Mouse (Mus musculus): ENCODE measurements around the gene Atoh8. TPM values are rescaled to one million over a fixed set of nuclear protein-coding genes. Genes with fewer than 3 reads are reported as not detected.
A peak's percentile ranks its signal among the peaks of the same experiment; 100 is the strongest.

Atoh8 gene
- total and polyA plus RNA-seq, 3 experiments, result 11.0 to 13.5 (median 12.7) TPM

DNA sequence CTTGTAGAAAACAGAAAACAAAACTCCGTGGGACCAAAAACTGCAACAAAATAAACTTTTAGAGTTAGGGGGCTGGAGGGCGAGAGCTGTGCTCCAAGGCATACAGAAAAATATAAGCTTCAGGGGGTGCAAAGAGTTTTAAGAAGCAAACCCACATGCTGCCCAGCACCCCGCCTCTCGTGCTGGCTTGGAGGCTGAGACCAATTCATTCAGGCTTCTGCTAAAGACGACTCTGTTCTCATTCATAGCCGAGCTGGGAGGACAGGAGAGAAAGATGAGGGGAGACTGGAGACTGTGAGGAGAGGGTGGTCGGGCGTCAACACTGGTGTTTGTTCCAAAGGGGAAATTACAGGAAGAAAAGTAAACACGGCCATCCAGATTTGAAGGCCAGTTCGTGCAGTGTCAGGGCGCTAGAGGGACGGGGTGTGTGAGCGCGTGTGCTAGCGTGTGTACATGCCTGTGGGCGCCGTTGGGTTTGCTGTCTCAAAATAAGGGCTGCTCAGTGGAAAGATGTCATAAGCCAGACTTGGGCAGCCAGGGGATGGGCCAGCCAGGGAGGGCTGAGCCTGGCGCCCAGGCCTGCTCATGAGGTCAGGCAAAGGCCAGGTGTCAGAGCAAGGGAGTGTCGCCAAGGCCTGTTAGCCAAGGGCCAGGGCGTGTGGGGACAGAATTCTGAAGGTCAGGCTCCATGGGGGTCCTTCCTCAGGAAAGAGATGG lies 9.3 kb upstream of the Atoh8 start:
- Histone ChIP-seq H3K9ac (ENCODE audit: low read depth, low read length) (peak overlapping the region; percentile 11; the same call in 1 of the 2 replicates), H3K79me2 (replicated peaks; ENCODE audit: control insufficient read depth, insufficient read depth, low read length) (no peaks in the 10 kb centered on the region), H3K27me3 (ENCODE audit: control insufficient read depth, insufficient read depth, low read length) (no peaks in the 10 kb centered on the region), H3K27ac (peak overlapping the region; percentile 81), H3K36me3 (ENCODE audit: control insufficient read depth, insufficient read depth, low read length) (no peaks in the 10 kb centered on the region), H3K4me3 (no peak overlapping the region), H3K4me1 (ENCODE audit: control insufficient read depth, insufficient read depth, low read length) (peaks cover 17% of the 10 kb centered on the region)
- TF ChIP-seq POLR2A (IDR thresholded peaks at IDR 0.05; ENCODE audit: insufficient read depth, low read depth, low read length) (no peak), EP300 (IDR thresholded peaks at IDR 0.05; ENCODE audit: insufficient read depth, low read depth, low read length) (0 out of 2 replicates have a peak, but pooled peaks have one; percentile 10), CTCF (IDR thresholded peaks at IDR 0.05) (no peak)
- peak; percentile 56 to 59 for DNase-seq
- intact Hi-C loops (cut with DNase I), result no loop called here
- WGBS, result 34% methylated on average over 20 of the region's 20 CpGs

DNA sequence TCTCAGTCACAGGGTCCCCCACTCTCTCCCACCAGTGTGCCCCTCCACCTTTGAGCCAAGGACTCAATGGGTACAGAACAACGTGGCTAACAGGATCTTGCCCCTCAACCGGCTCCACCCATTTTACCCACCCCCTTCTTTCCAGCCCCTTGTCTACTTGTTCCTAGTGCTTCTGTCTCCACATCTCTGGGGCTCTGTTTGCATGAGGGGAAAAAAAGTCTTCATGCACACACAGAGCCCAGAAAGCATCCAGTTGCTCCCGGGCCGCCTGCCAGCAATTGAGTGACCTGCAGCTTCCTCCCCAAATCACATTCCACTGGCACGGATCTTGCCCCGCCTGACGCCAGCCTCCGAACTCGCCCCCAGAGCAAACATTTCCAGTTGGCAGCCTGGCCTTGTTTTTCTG lies 8.8 kb upstream of the Atoh8 start:
- Histone ChIP-seq H3K4me1 (ENCODE audit: control insufficient read depth, insufficient read depth, low read length) (peaks cover 17% of the 10 kb centered on the region), H3K36me3 (ENCODE audit: control insufficient read depth, insufficient read depth, low read length) (no peaks in the 10 kb centered on the region), H3K9ac (ENCODE audit: low read depth, low read length) (no peak overlapping the region), H3K4me3 (no peak overlapping the region), H3K27ac (peak overlapping the region; percentile 81), H3K27me3 (ENCODE audit: control insufficient read depth, insufficient read depth, low read length) (no peaks in the 10 kb centered on the region), H3K79me2 (replicated peaks; ENCODE audit: control insufficient read depth, insufficient read depth, low read length) (no peaks in the 10 kb centered on the region)
- peak; percentile 88 to 92 for DNase-seq
- intact Hi-C loops (cut with DNase I), result no loop called here
- WGBS, result 6% methylated on average over 9 of the region's 9 CpGs
- TF ChIP-seq EP300 (IDR thresholded peaks at IDR 0.05; ENCODE audit: insufficient read depth, low read depth, low read length) (peak; percentile 91), POLR2A (IDR thresholded peaks at IDR 0.05; ENCODE audit: insufficient read depth, low read depth, low read length) (no peak)

DNA sequence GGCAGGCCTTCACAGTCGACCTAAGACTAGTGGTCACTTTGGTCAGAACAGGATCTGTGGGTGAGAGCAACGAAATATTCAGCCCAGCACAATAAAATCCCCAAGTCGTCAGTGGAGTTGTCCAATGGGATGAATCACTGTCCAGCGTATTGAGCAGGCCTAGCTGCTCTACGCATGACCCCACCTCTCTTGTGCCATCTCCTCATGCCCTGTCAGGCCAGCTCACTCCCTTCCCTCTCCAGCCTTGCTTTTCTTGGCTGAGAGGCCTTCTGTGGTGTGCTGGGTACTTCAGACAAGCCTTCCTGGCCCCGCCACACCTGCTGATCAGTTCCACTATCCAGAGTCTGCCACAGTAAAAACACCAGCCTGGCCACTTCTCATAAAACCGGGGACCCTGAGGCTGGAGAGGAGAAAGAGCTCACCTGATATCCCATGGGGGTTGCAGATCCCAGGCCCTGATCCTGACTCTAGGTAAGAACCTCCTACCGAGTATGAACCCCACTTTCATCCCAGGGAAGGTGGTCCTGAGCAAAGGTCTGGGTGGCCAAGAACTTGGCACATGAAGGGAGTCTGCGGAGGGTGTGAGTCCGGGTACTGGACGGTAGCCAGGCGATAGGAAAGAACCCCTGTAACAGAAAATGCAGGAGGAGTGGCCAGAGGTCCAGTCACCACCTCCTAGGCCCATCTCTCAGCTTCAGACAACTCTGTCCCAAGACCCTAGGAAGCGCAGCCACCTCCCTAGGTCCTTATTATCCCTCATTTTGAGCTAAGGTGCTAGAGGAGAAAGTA lies 7.3 kb upstream of the Atoh8 start:
- H3K36me3 ChIP-seq (ENCODE audit: control insufficient read depth, insufficient read depth, low read length), result no peaks in the 10 kb centered on the region
- no peaks in the 10 kb centered on the region for H3K27me3 ChIP-seq (ENCODE audit: control insufficient read depth, insufficient read depth, low read length)
- no peaks in the 10 kb centered on the region for H3K79me2 ChIP-seq (replicated peaks; ENCODE audit: control insufficient read depth, insufficient read depth, low read length)
- TF ChIP-seq POLR2A (IDR thresholded peaks at IDR 0.05; ENCODE audit: insufficient read depth, low read depth, low read length), result no peak
- no peak for TF ChIP-seq EP300 (IDR thresholded peaks at IDR 0.05; ENCODE audit: insufficient read depth, low read depth, low read length)
- TF ChIP-seq CTCF (IDR thresholded peaks at IDR 0.05), result no peak
- intact Hi-C loops (cut with DNase I), result no loop called here
- peaks cover 17% of the 10 kb centered on the region for H3K4me1 ChIP-seq (ENCODE audit: control insufficient read depth, insufficient read depth, low read length)
- H3K4me3 ChIP-seq, result no peak overlapping the region
- 83% methylated on average over 13 of the region's 13 CpGs for WGBS
- H3K9ac ChIP-seq (ENCODE audit: low read depth, low read length), result no peak overlapping the region
- DNase-seq, result no peak
- H3K27ac ChIP-seq, result no peak overlapping the region; the same call in 1 of the 2 replicates

DNA sequence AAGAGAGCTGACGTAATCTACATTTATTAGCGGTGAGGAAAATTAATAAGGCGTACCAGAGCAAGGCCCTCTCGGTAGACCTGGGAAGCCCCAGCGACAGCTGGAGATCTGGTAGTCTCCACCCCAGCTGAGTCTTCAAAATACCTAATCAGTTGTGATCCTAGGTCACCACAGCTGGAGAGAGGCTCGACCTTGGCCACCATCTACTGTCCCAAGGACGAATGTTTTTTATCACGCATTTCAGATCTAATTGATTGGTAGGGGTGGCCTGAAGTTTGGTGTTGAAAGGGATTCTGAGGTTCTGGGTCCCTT lies 6.4 kb upstream of the Atoh8 start:
- peaks cover 18% of the 10 kb centered on the region for H3K4me1 ChIP-seq (ENCODE audit: control insufficient read depth, insufficient read depth, low read length)
- peak overlapping the region; percentile 36; the same call in 1 of the 2 replicates for H3K27ac ChIP-seq
- no peak for TF ChIP-seq POLR2A (IDR thresholded peaks at IDR 0.05; ENCODE audit: insufficient read depth, low read depth, low read length)
- no peak for TF ChIP-seq EP300 (IDR thresholded peaks at IDR 0.05; ENCODE audit: insufficient read depth, low read depth, low read length)
- no peaks in the 10 kb centered on the region for H3K27me3 ChIP-seq (ENCODE audit: control insufficient read depth, insufficient read depth, low read length)
- H3K9ac ChIP-seq (ENCODE audit: low read depth, low read length), result no peak overlapping the region
- H3K4me3 ChIP-seq, result no peak overlapping the region
- 45% methylated on average over 8 of the region's 8 CpGs for WGBS
- intact Hi-C loops (cut with DNase I), result no loop called here
- H3K79me2 ChIP-seq (replicated peaks; ENCODE audit: control insufficient read depth, insufficient read depth, low read length), result no peaks in the 10 kb centered on the region
- DNase-seq, result no peak
- no peaks in the 10 kb centered on the region for H3K36me3 ChIP-seq (ENCODE audit: control insufficient read depth, insufficient read depth, low read length)

DNA sequence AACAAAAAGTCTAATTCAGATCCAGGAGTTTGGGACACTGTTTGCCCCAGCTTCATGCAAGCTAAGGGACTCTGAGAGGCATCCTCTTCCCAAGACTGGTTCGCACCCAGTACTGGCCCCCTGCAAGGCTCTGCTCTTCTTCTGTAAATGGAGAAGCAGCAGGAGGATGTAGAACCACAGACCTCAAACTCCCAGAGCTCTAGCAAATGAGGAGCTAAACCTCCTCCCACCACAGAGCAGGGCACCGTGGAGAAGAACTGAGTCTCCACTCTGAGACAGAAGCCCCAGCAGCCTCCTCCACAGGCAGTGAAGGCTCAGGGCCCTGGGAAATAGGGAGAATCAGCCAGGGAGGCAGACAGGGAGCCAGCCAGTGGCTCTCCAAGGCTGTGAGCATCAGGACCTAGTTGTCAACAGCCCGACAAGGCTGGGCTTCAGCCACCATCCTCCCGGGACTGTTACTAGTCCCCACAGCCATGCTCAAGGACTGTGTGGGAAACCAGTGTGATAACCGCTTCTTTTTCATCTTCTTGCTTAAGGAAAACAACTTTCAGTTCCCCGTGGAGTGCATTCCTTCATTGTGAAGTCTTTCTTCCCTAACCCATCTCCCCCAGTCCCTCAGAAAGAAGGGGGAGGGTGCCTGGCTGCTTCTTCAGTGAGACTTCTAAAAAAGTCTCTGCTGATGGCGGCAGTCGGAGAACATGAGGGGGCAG lies 5.9 kb upstream of the Atoh8 start:
- H3K27ac ChIP-seq, result peak overlapping the region; percentile 17; the same call in 1 of the 2 replicates

More for the DNA sequence above, 5.9 kb upstream of the Atoh8 start:
- peak in 1 of 2 experiments; percentile 68 for DNase-seq
- H3K79me2 ChIP-seq (replicated peaks; ENCODE audit: control insufficient read depth, insufficient read depth, low read length), result no peaks in the 10 kb centered on the region
- H3K4me3 ChIP-seq, result no peak overlapping the region
- H3K36me3 ChIP-seq (ENCODE audit: control insufficient read depth, insufficient read depth, low read length), result no peaks in the 10 kb centered on the region
- TF ChIP-seq EP300 (IDR thresholded peaks at IDR 0.05; ENCODE audit: insufficient read depth, low read depth, low read length), result no peak
- TF ChIP-seq CTCF (IDR thresholded peaks at IDR 0.05), result peak; percentile 34
- H3K27me3 ChIP-seq (ENCODE audit: control insufficient read depth, insufficient read depth, low read length), result no peaks in the 10 kb centered on the region
- intact Hi-C loops (cut with DNase I), result no loop called here
- WGBS, result 41% methylated on average over 8 of the region's 8 CpGs
- no peak overlapping the region for H3K9ac ChIP-seq (ENCODE audit: low read depth, low read length)
- peaks cover 21% of the 10 kb centered on the region for H3K4me1 ChIP-seq (ENCODE audit: control insufficient read depth, insufficient read depth, low read length)
